Mouse (Mus musculus) ES-E14 (cell line): ENCODE results near the gene Nkpd1. TPM values are rescaled to one million over a fixed set of nuclear protein-coding genes. Genes with fewer than 3 reads are reported as not detected.
"Not testable (repeated sequence)": the region's sequence is repeated elsewhere in the genome, so short reads cannot be mapped to it uniquely, and the experiment has no call there.

Source experiments
- DNase-seq: peaks from one replicate; pipeline ENCODE4 v3.0.0-alpha.2; 2013; ENCODE audit warnings: low read depth, low spot score
- H3K27ac ChIP-seq: 2 replicates; pipeline ENCODE4 v1.5.1; 2012; ENCODE audit warnings: low read depth, mild to moderate bottlenecking, low read length, moderate library complexity, mixed read lengths; ENCODE audit not compliant: poor library complexity, insufficient read depth, severe bottlenecking
- H3K36me3 ChIP-seq: 2 replicates; pipeline ENCODE4 v1.6.1; 2012; ENCODE audit warnings: mild to moderate bottlenecking, low read length, moderate library complexity, mixed read lengths; ENCODE audit not compliant: control insufficient read depth, poor library complexity, insufficient read depth, severe bottlenecking
- H3K4me1 ChIP-seq, 2 experiments: fragments of 150-350 bp in 1 of 2; sonication (generic) in 1 of 2; 2 replicates each; pipeline ENCODE4 v1.6.1; 2012; ENCODE audit warnings: low read length in 2 of 2, mild to moderate bottlenecking in 1 of 2, mixed read lengths in 1 of 2; ENCODE audit not compliant: control insufficient read depth in 2 of 2, insufficient read depth in 2 of 2, poor library complexity in 1 of 2
- H3K4me3 ChIP-seq, 2 experiments: fragments of 150-350 bp in 1 of 2; sonication (generic) in 1 of 2; 2 replicates each; pipeline ENCODE4 v1.5.1; 2012; ENCODE audit warnings: low read length in 2 of 2, low read depth in 1 of 2, mild to moderate bottlenecking in 1 of 2, mixed read lengths in 1 of 2; ENCODE audit not compliant: insufficient read depth in 1 of 2, poor library complexity in 1 of 2, severe bottlenecking in 1 of 2
- H3K9ac ChIP-seq: 2 replicates; pipeline ENCODE4 v1.6.1; 2012; ENCODE audit warnings: low read depth, mild to moderate bottlenecking, low read length, mixed read lengths; ENCODE audit not compliant: poor library complexity, insufficient read depth, severe bottlenecking
- H3K9me3 ChIP-seq: fragments of 150-350 bp; sonication (generic); 2 replicates; pipeline ENCODE4 v1.6.1; 2012; ENCODE audit warnings: low read depth, mild to moderate bottlenecking, low read length; ENCODE audit not compliant: control insufficient read depth, insufficient read depth
- CHD2 ChIP-seq: IDR thresholded peaks from 2 replicates; pipeline ENCODE4 v1.6.1; 2014; ENCODE audit warnings: mild to moderate bottlenecking, low read depth, low read length, inconsistent platforms
- HCFC1 ChIP-seq: IDR thresholded peaks from 2 replicates; pipeline ENCODE4 v1.6.1; 2012; ENCODE audit warnings: low read length, inconsistent platforms, borderline replicate concordance; ENCODE audit not compliant: insufficient read depth
- MAFK ChIP-seq: IDR thresholded peaks from 2 replicates; pipeline ENCODE4 v1.6.1; 2014; ENCODE audit warnings: mild to moderate bottlenecking, low read depth, low read length, inconsistent platforms; ENCODE audit not compliant: insufficient read depth
- ZC3H11A ChIP-seq: IDR thresholded peaks from 2 replicates; pipeline ENCODE4 v1.6.1; 2012; ENCODE audit warnings: low read depth, mild to moderate bottlenecking, inconsistent platforms, low read length, borderline replicate concordance
- ZNF384 ChIP-seq: IDR thresholded peaks from 2 replicates; pipeline ENCODE4 v1.6.1; 2012; ENCODE audit warnings: low read depth, low read length, inconsistent platforms
- in situ Hi-C, 2 experiments: fragments of 600-800 bp; cut with MboI; formaldehyde crosslinking; loops; one replicate each; pipeline ENCODE4 v1.15.1; 2025; ENCODE audit warnings: low sequenced_read_pairs in 2 of 2, inconsistent platforms in 1 of 2; ENCODE audit not compliant: unreplicated experiment in 2 of 2
- total RNA-seq: library from RNA; depleted of rRNA; stranded (reverse); fragments of 300-350 nt; gene quantifications from 2 replicates; pipeline ENCODE4 v1.2.3, GENCODE M21; 2012

The Nkpd1 gene
- total RNA-seq, 1 experiment: 0.54 TPM

- H3K4me1 ChIP-seq: peaks cover 0 to 10% of the 10 kb centered on the region in 2 experiments; a peak in 2 of 4 replicates
- no peak for DNase-seq
- no peaks in the 10 kb centered on the region for H3K36me3 ChIP-seq
- in situ Hi-C loops: no loop called here
- H3K9ac ChIP-seq: no peak overlapping the region
- H3K9me3 ChIP-seq: no peaks in the 10 kb centered on the region
- no peak overlapping the region for H3K27ac ChIP-seq
- TF ChIP-seq CHD2 (no peak), MAFK (no peak), ZC3H11A (no peak), HCFC1 (no peak), ZNF384 (no peak)
- H3K4me3 ChIP-seq: 0 out of 4 replicates have a peak overlapping the region, but pooled peaks of 1 of the 2 experiments have one; percentile 87
Measured at GRCm38 (mm10) chr7:19509786-19510185, 7.9 kb upstream of the Nkpd1 start.

GRCm38 (mm10) chr7:19511934-19512333, 5.7 kb upstream of the Nkpd1 start:
- H3K9me3 ChIP-seq, DNase-seq, in situ Hi-C loops, H3K4me1 ChIP-seq, H3K9ac ChIP-seq, H3K36me3 ChIP-seq, H3K4me3 ChIP-seq, H3K27ac ChIP-seq: not testable (repeated sequence)

GRCm38 (mm10) chr7:19512353-19512752, 5.3 kb upstream of the Nkpd1 start:
- Histone ChIP-seq H3K4me1 (peaks cover 0 to 8% of the 10 kb centered on the region in 2 experiments; a peak in 2 of 4 replicates), H3K27ac (no peak overlapping the region), H3K9me3 (no peaks in the 10 kb centered on the region), H3K4me3 (no peak overlapping the region), H3K9ac (no peak overlapping the region), H3K36me3 (no peaks in the 10 kb centered on the region)
- in situ Hi-C loops: no loop called here
- DNase-seq: no peak
- no peak for TF ChIP-seq MAFK
- TF ChIP-seq CHD2: no peak
- TF ChIP-seq ZC3H11A: no peak
- TF ChIP-seq ZNF384: no peak
- TF ChIP-seq HCFC1: no peak

GRCm38 (mm10) chr7:19520032-19520431, 2.4 kb downstream of the Nkpd1 start:
- Histone ChIP-seq H3K9me3 (no peaks in the 10 kb centered on the region), H3K4me3 (peak overlapping the region; percentile 48 to 55; a peak in 3 of 4 replicates), H3K4me1 (peaks cover 0 to 10% of the 10 kb centered on the region in 2 experiments; a peak in 1 of 4 replicates), H3K9ac (peak overlapping the region; percentile 18; the same call in 1 of the 2 replicates), H3K36me3 (no peaks in the 10 kb centered on the region), H3K27ac (no peak overlapping the region)
- no peak for DNase-seq
- TF ChIP-seq MAFK: no peak
- TF ChIP-seq ZNF384: no peak
- TF ChIP-seq HCFC1: no peak
- TF ChIP-seq ZC3H11A: no peak
- no peak for TF ChIP-seq CHD2
- in situ Hi-C loops: no loop called here
